Mouse (Mus musculus) v-Abl transformed pro-B cells (cell line): ENCODE results near the gene Zscan12.
"Not testable (repeated sequence)": the region's sequence is repeated elsewhere in the genome, so short reads cannot be mapped to it uniquely, and the experiment has no call there.

ENCODE experiments used
- in situ Hi-C, 2 experiments: fragments of 400-800 bp; cut with MboI; formaldehyde crosslinking; loops; one replicate each; pipeline ENCODE4 v1.15.1; 2025; ENCODE audit not compliant: unreplicated experiment in 2 of 2

Zscan12 gene

GRCm38 (mm10) chr13:21362621-21363248, at the start of gene Zscan12:
Gene Zscan12 (plus strand): TSS chr13:21362820.
- in situ Hi-C loops: no loop called here

- in situ Hi-C loops: no loop called here
Measured at GRCm38 (mm10) chr13:21312854-21313253, 49.8 kb upstream of the Zscan12 start.

GRCm38 (mm10) chr13:21313903-21314302, 48.7 kb upstream of the Zscan12 start:
- in situ Hi-C loops: no loop called here

GRCm38 (mm10) chr13:21320262-21320661, 42.4 kb upstream of the Zscan12 start:
- in situ Hi-C loops: loop anchor here (10.0 kb wide), 1 partner anchor 1005 kb away; no protein-coding TSS in a partner anchor

- in situ Hi-C loops: loop anchor here (10.0 kb wide), 1 partner anchor 1007 kb away; no protein-coding TSS in a partner anchor
Measured at GRCm38 (mm10) chr13:21321890-21322494, 40.6 kb upstream of the Zscan12 start.

GRCm38 (mm10) chr13:21322509-21323375, 39.9 kb upstream of the Zscan12 start:
- in situ Hi-C loops: loop anchor here (10.0 kb wide), 1 partner anchor 1008 kb away; no protein-coding TSS in a partner anchor

- in situ Hi-C loops: loop anchor here (10.0 kb wide), 1 partner anchor 1009 kb away; no protein-coding TSS in a partner anchor
Measured at GRCm38 (mm10) chr13:21323405-21323804, 39.2 kb upstream of the Zscan12 start.

- in situ Hi-C loops: loop anchor here (5.0 to 10.0 kb wide), 2 partner anchors 389 to 1011 kb away; no protein-coding TSS in a partner anchor
Measured at GRCm38 (mm10) chr13:21326191-21326590, 36.4 kb upstream of the Zscan12 start.

GRCm38 (mm10) chr13:21326657-21327211, 35.9 kb upstream of the Zscan12 start:
- in situ Hi-C loops: loop anchor here (5.0 to 10.0 kb wide), 2 partner anchors 389 to 1012 kb away; no protein-coding TSS in a partner anchor

- in situ Hi-C loops: loop anchor here (5.0 to 10.0 kb wide), 2 partner anchors 390 to 1013 kb away; no protein-coding TSS in a partner anchor
Measured at GRCm38 (mm10) chr13:21327424-21327823, 35.2 kb upstream of the Zscan12 start.

GRCm38 (mm10) chr13:21346610-21347009, 16.0 kb upstream of the Zscan12 start, which contains the start of gene Olfr1367:
Gene Olfr1367 (plus strand): TSS chr13:21346910.
- in situ Hi-C loops: no loop called here

GRCm38 (mm10) chr13:21350593-21350992, 12.0 kb upstream of the Zscan12 start:
- in situ Hi-C loops: no loop called here

GRCm38 (mm10) chr13:21363719-21364118, 1.1 kb downstream of the Zscan12 start:
- in situ Hi-C loops: no loop called here

- in situ Hi-C loops: no loop called here
Measured at GRCm38 (mm10) chr13:21366635-21367034, 4.0 kb downstream of the Zscan12 start.

- in situ Hi-C loops: no loop called here
Measured at GRCm38 (mm10) chr13:21372700-21373099, 10.1 kb downstream of the Zscan12 start.

GRCm38 (mm10) chr13:21377773-21378172, 15.2 kb downstream of the Zscan12 start:
- in situ Hi-C loops: no loop called here

GRCm38 (mm10) chr13:21395211-21395610, 32.6 kb downstream of the Zscan12 start:
- in situ Hi-C loops: no loop called here

- in situ Hi-C loops: no loop called here
Measured at GRCm38 (mm10) chr13:21395623-21396022, 33.0 kb downstream of the Zscan12 start.

- in situ Hi-C loops: not testable (repeated sequence)
Measured at GRCm38 (mm10) chr13:21396048-21396447, 33.4 kb downstream of the Zscan12 start.

- in situ Hi-C loops: no loop called here
Measured at GRCm38 (mm10) chr13:21397486-21397885, 34.9 kb downstream of the Zscan12 start.
